Mouse (Mus musculus) testis, postnatal 14 days (tissue): Measurements from ENCODE around the gene Ctnnd2.
A peak's percentile ranks its signal among the peaks of the same experiment; 100 is the strongest.

ENCODE experiments used
- DNase-seq: peaks from one replicate; pipeline ENCODE4 v3.0.0; 2021; ENCODE audit warnings: low spot score

Ctnnd2 gene

GRCm38 (mm10) chr15:30719226-30719625 is 546.8 kb downstream of the Ctnnd2 start:
- DNase-seq, result no peak

GRCm38 (mm10) chr15:30721098-30721497 is 548.7 kb downstream of the Ctnnd2 start:
- no peak for DNase-seq

GRCm38 (mm10) chr15:30726066-30726465 is 553.7 kb downstream of the Ctnnd2 start:
- DNase-seq, result no peak

- DNase-seq, result no peak
Measured at GRCm38 (mm10) chr15:30738178-30738577, 565.8 kb downstream of the Ctnnd2 start.

- peak; percentile 10 for DNase-seq
Measured at GRCm38 (mm10) chr15:30740728-30741127, 568.3 kb downstream of the Ctnnd2 start.

- DNase-seq, result no peak
Measured at GRCm38 (mm10) chr15:30757991-30758390, 585.6 kb downstream of the Ctnnd2 start.

- DNase-seq, result no peak
Measured at GRCm38 (mm10) chr15:30762211-30762610, 589.8 kb downstream of the Ctnnd2 start.

- no peak for DNase-seq
Measured at GRCm38 (mm10) chr15:30762695-30763285, 590.4 kb downstream of the Ctnnd2 start.

- no peak for DNase-seq
Measured at GRCm38 (mm10) chr15:30776931-30777330, 604.5 kb downstream of the Ctnnd2 start.

- DNase-seq, result no peak
Measured at GRCm38 (mm10) chr15:30777801-30778200, 605.4 kb downstream of the Ctnnd2 start.

- no peak for DNase-seq
Measured at GRCm38 (mm10) chr15:30779903-30780302, 607.5 kb downstream of the Ctnnd2 start.

GRCm38 (mm10) chr15:30780977-30781376 is 608.6 kb downstream of the Ctnnd2 start:
- no peak for DNase-seq

- no peak for DNase-seq
Measured at GRCm38 (mm10) chr15:30785706-30786320, 613.4 kb downstream of the Ctnnd2 start.

GRCm38 (mm10) chr15:30793260-30793659 is 620.9 kb downstream of the Ctnnd2 start:
- no peak for DNase-seq

- DNase-seq, result no peak
Measured at GRCm38 (mm10) chr15:30795723-30796122, 623.3 kb downstream of the Ctnnd2 start.

- no peak for DNase-seq
Measured at GRCm38 (mm10) chr15:30827424-30828263, 655.3 kb downstream of the Ctnnd2 start.

GRCm38 (mm10) chr15:30857277-30858176 is 685.1 kb downstream of the Ctnnd2 start:
- DNase-seq, result no peak

GRCm38 (mm10) chr15:30867429-30867828 is 695.0 kb downstream of the Ctnnd2 start:
- DNase-seq, result no peak

- no peak for DNase-seq
Measured at GRCm38 (mm10) chr15:30869673-30870512, 697.5 kb downstream of the Ctnnd2 start.

GRCm38 (mm10) chr15:30875523-30875922 is 703.1 kb downstream of the Ctnnd2 start:
- no peak for DNase-seq

GRCm38 (mm10) chr15:30884692-30885334 is 712.4 kb downstream of the Ctnnd2 start:
- DNase-seq, result no peak
